Mouse (Mus musculus) adrenal gland, adult 10 weeks (tissue): Measurements from ENCODE around the gene Wiz. TPM values are rescaled to one million over a fixed set of nuclear protein-coding genes. Genes with fewer than 3 reads are reported as not detected.

Experiments
- polyA plus RNA-seq: library from polyadenylated mRNA; stranded (reverse); fragments of 350-450 nt; fragmentation: Illumina TruSeq; extraction: RNeasy Lipid Tissue Mini Kit (QIAGEN cat#74804); gene quantifications from one replicate; pipeline ENCODE4 v1.2.3, GENCODE M21; 2014; ENCODE audit warnings: low read depth, low replicate concordance

Gene Wiz
- 3.6 TPM for polyA plus RNA-seq

DNA sequence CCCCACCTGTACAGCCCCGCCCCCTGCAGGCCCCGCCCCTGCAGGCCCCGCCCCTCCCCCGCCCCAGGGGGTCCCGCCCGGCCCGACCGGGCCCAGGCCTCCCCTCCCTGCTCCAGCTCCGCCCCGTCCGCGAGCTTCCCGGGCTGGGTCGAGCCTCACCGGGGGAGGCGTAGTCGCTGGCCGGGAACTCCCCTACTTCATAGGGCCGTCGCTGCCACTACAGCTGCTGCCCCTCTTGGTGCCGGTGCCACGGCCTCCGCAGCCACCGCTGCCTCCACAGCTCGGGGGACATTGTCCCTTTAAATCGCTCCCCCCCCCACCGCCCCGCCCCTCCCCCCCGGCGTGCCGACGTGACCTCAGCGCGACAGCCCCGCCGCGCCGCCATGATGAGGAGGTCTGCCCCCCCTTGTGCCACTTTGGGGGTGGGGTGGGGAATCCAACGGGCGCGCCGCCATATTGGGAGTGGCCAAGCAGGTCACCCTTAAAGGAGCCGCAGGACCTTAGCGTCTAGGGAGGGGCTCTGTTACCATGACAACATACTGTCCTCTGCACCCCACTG lies at the start of gene Wiz:
TSS of gene Wiz (minus strand) at position 339 of the 559 bp plus-strand sequence.

DNA sequence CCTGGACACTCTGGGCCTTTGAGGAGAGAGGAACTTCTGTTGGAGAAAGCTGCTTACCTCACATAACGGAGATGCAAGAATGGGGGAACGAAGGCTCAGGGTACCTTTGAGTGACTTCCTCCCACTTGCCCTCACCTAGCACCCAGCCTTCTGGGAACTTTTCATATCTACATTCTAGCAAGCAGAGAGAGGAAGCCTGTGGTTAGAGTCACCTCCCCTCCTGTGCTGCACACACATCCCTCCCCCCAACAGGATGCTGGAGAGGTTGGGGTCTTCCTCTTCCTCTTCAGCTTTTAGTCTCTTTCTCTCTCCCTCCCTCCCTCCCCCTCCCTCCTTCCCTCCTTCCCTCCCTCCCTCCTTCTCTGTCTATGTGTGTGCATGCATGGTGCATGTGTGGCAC lies 34.8 kb upstream of the Wiz start, which contains the start of gene Pglyrp2:
TSS of gene Pglyrp2 (minus strand) at position 134 of the 400 bp plus-strand sequence.

DNA sequence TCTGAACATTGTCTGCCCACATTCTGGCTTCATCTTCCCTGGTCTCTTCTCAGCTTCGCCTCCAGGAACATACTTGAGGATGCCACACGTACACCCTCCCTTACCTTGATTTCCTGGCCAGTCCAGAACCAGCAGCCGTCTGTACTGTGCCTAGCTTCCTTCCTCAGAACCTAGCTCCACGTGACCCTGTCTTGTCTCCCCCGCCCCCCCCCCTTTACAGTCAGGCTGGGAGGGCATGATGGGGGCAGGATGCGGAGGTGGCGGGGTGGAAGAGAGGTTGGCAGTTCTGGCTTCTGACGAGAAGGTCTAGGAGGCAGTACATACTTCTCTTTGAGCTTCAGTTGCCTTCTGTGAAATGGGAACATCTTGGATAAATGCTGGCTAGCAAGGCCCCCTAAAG lies 14.2 kb upstream of the Wiz start, which contains the start of gene Rasal3:
TSS of gene Rasal3 (minus strand) at position 167 of the 400 bp plus-strand sequence.

DNA sequence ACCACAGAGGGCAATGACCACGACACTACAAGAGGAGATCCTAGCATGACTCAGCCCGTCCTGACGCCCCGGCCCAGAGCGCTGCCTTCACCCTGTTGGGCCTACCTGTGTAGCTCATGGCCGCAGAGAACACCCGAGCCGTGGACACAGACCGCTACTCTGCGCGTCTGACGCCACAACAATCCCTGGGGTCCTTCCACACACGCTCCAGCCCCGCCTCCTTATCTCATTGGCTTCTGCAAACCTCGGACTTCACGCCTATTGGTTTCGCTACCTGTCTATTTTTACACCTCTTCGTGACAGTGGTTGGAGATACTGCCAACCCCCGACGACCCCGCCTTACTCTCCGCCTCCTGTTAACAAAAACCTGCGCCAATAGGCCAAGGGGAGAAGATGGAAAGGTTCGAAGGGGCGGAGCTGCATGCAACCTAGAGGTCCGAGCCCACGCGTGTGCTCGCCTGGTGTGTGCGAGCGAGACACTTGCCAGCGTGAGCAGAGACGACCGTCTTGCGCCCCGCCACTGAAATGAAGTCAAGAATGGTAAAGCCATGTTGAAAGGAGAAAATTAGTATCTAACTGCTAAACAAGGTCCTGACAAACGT lies 38.8 kb downstream of the Wiz start, which contains the start of gene Akap8l:
TSS of gene Akap8l (minus strand) at position 226 of the 602 bp plus-strand sequence.

DNA sequence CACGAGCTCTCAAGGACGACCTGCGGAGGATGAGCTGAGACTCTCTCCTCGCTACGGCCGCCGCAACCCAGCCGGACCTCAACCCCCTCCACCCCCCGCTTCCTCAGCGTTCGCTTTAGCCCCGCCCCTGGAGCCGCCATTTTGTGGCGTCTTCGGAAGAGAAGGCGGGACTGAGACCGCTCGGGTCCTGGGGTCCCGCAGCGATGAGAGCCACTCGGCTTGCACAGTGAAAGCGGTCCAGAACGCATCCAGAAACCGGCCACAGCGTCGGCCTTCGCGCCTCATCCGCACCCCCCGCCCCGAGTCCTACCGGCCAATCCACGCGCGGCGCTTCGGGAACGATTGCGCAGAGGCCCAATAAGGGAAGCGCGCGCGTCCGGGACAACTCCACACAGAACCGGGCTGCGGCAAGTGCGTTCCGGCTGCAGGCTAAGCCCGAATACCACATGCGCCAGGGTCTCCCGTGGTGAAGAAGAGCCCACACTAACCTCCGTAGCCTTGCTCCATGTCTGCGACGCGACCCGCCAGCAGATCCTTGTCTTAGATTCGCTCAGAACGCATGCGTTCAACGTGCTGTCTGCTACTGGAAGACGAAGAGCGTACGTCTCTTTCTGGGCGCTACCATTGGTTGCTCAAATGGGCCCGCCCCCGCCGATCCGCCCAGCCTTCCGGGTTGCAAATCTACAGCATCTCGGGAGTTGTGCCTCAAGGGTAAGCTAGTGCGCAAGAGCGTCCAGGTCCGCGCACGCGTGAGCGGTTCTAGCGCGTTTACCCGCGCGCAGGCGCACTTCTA lies 68.4 kb downstream of the Wiz start, which contains the start of gene Akap8:
TSS of gene Akap8 (minus strand) at position 642 of the 793 bp plus-strand sequence.

Other genes starting within 250 kb of the Wiz start
- gene Notch3, start 222.6 kb downstream of the Wiz start, polyA plus RNA-seq = 0.87 TPM
- gene Ephx3, start 199.9 kb downstream of the Wiz start, polyA plus RNA-seq = 0.47 TPM
- 29.6 TPM for gene Brd4, start 104.7 kb downstream of the Wiz start, polyA plus RNA-seq
- gene Akap8, start 68.2 kb downstream of the Wiz start, polyA plus RNA-seq = 74.1 TPM
- gene Akap8l, start 38.8 kb downstream of the Wiz start, polyA plus RNA-seq = 31.1 TPM
- not detected for gene Rasal3, start 14.1 kb upstream of the Wiz start, polyA plus RNA-seq
- not detected for gene Pglyrp2, start 34.7 kb upstream of the Wiz start, polyA plus RNA-seq
- gene Cyp4f39, start 63.3 kb upstream of the Wiz start, polyA plus RNA-seq = not detected
- gene Cyp4f17, start 116.6 kb upstream of the Wiz start, polyA plus RNA-seq = 2.0 TPM
- gene Cyp4f16, start 147.1 kb upstream of the Wiz start, polyA plus RNA-seq = 5.7 TPM
- gene Cyp4f37, start 231.9 kb upstream of the Wiz start, polyA plus RNA-seq = not detected